Mouse (Mus musculus) left cerebral cortex, adult 9 months (tissue): ENCODE measurements around the gene Mpv17.
A peak's percentile ranks its signal among the peaks of the same experiment; 100 is the strongest.

Experiments used
- DNase-seq, 2 experiments: peaks; one replicate each; pipeline ENCODE4 v3.0.0; 2022; ENCODE audit warnings: low spot score in 2 of 2

Gene Mpv17

GRCm38 (mm10) chr5:31154152-31154553, at the start of gene Mpv17:
Gene Mpv17 (minus strand): TSS chr5:31154251.
- peak; percentile 69 to 83 for DNase-seq

- DNase-seq = no peak
Observed at GRCm38 (mm10) chr5:31202933-31203332, 48.9 kb upstream of the Mpv17 start.

GRCm38 (mm10) chr5:31201742-31202590, 47.9 kb upstream of the Mpv17 start, which contains the start of gene Zfp513:
Gene Zfp513 (minus strand): TSS chr5:31202303.
- DNase-seq = peak; percentile 98

- DNase-seq = no peak
Observed at GRCm38 (mm10) chr5:31201042-31201741, 47.1 kb upstream of the Mpv17 start.

GRCm38 (mm10) chr5:31200327-31200768, 46.3 kb upstream of the Mpv17 start:
- no peak for DNase-seq

- DNase-seq = no peak
Observed at GRCm38 (mm10) chr5:31199893-31200292, 45.8 kb upstream of the Mpv17 start.

- DNase-seq = no peak
Observed at GRCm38 (mm10) chr5:31199321-31199892, 45.4 kb upstream of the Mpv17 start.

- no peak for DNase-seq
Observed at GRCm38 (mm10) chr5:31198616-31199320, 44.7 kb upstream of the Mpv17 start.

GRCm38 (mm10) chr5:31198170-31198569, 44.1 kb upstream of the Mpv17 start:
- DNase-seq = no peak

GRCm38 (mm10) chr5:31197072-31197471, 43.0 kb upstream of the Mpv17 start:
- DNase-seq = no peak

GRCm38 (mm10) chr5:31196207-31196606, 42.2 kb upstream of the Mpv17 start:
- no peak for DNase-seq

GRCm38 (mm10) chr5:31195671-31196070, 41.6 kb upstream of the Mpv17 start:
- no peak for DNase-seq

- no peak for DNase-seq
Observed at GRCm38 (mm10) chr5:31194486-31195485, 40.7 kb upstream of the Mpv17 start.

- no peak for DNase-seq
Observed at GRCm38 (mm10) chr5:31193631-31194281, 39.7 kb upstream of the Mpv17 start.

- DNase-seq = peak; percentile 97 to 99
Observed at GRCm38 (mm10) chr5:31192939-31193630, 39.0 kb upstream of the Mpv17 start, which contains the start of the genes Snx17 and Eif2b4. Gene Snx17 (plus strand): TSS chr5:31193227. Gene Eif2b4 (minus strand): TSS chr5:31193430.

GRCm38 (mm10) chr5:31192045-31192938, 38.2 kb upstream of the Mpv17 start:
- DNase-seq = no peak

GRCm38 (mm10) chr5:31190201-31190600, 36.1 kb upstream of the Mpv17 start:
- DNase-seq = no peak

- no peak for DNase-seq
Observed at GRCm38 (mm10) chr5:31188223-31188840, 34.3 kb upstream of the Mpv17 start.
